Mouse (Mus musculus) adrenal gland, adult 2 months (tissue): Measurements from ENCODE around the gene Gm42957. TPM values are rescaled to one million over a fixed set of nuclear protein-coding genes. Genes with fewer than 3 reads are reported as not detected.
"Not testable (repeated sequence)": the region's sequence is repeated elsewhere in the genome, so short reads cannot be mapped to it uniquely, and the experiment has no call there.

Experiments used
- DNase-seq: peaks from one replicate; pipeline ENCODE4 v3.0.0; 2021
- polyA plus RNA-seq: library from polyadenylated mRNA; depleted of rRNA; stranded (reverse); fragments of >200 nt; gene quantifications from 2 replicates; pipeline ENCODE4 v1.2.3, GENCODE M21; 2012
- total RNA-seq, 2 experiments: library from RNA; stranded (reverse); gene quantifications; 2 replicates each; pipeline ENCODE4 v1.2.3; 2021

Gm42957 gene
- total and polyA plus RNA-seq, 3 experiments, result 0.21 to 0.35 TPM; not detected in 1

DNA sequence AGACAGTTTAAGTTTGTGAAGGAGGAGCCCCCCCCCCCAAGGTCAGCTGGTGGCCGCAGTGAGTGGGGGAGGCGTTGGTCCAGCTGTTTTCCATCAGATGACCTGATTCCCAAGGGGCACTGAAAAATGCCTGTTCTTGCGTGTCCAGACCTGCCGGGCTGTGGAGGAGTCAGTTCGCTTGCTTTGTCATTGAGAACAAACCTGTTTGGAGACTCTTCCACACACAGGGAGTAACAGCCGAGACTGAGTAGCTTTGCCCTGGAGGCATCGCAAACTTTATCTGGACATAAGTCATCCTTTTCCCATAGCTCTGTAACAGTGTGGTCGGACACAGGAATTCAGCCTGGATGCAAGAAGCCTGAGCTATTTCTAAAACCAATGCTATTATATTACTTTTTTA lies 39.2 kb downstream of the Gm42957 start:
- no peak for DNase-seq

DNA sequence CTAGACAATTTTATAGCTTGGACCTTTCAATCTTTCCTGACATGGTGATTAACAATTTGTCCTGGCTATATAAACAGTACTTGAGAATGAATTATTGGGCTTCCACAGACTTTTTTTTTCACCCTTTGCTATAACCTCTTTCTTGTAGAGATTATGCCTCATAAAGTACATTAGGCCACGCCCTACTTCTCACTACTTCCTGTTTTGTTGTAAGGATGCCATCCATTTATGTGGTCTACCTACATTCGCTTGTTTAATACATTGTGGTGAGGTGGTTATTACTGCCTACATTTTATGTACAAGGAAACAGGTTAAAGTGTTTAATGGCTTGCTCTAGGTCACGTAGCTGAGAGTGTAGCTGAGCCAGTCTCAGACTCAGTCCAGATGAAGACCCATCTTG lies 39.9 kb downstream of the Gm42957 start:
- no peak for DNase-seq

DNA sequence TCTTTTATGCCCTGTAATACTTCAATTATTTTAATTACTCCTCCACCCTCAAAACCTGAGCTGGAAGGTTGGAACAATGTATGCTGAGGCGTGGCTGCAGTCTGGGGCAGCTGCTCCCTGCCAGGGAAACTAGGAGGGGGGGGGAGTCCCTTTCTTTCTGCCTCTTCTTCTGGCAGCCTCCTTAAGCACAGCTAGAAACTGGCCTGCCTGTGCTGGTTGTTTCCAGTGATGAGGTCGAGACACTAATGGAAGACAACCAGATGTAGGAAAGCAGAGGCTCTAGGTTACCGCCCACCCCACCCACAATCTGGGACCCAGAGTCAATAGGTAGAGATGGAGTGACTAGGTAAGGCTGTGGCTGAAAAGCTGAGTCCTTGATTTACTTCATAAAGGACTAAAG lies 40.4 kb downstream of the Gm42957 start:
- no peak for DNase-seq

DNA sequence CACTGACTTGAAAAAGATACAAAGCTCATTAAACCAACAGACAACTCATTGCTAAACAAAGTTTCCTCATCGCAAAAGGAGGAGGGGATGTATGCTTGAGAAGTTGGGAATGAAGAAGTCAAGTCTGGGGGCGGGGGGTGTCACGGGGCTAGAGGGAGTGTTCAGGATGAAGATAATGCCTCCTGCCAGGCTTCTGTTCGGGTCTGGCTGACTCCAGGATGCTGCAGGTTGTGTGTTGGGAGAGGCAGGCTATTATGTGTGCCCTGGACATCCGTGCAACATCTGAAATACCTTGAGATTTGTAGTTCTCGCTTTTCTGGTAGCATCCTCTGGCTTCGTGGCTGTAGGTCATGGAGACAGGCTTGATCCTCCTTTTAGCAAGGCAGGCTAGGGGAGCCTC lies 43.2 kb downstream of the Gm42957 start:
- no peak for DNase-seq

DNA sequence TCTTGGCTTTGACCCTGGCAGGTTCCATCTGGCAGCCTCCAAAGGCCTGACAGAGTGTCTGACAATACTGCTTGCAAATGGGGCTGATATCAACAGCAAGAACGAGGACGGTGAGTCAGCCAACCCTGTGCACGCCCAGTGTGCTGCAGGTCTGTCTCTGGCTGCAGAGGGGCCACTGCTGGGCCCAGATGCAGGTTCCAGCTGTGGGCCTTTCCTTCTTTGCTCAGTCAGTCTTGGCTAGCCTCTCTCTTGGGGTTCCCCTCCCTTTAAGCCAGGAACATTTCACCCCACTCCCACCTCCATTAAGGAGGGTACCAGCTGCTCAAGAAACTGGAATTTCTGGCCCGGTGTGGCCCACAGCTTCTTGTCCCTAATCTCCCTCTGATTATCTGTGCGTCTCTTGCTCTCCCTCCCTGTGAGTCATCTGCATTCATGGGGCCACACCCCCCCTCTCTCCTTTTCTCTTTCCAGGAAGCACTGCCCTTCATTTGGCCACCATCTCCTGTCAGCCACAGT lies 43.9 kb downstream of the Gm42957 start:
- peak; percentile 87 for DNase-seq

DNA sequence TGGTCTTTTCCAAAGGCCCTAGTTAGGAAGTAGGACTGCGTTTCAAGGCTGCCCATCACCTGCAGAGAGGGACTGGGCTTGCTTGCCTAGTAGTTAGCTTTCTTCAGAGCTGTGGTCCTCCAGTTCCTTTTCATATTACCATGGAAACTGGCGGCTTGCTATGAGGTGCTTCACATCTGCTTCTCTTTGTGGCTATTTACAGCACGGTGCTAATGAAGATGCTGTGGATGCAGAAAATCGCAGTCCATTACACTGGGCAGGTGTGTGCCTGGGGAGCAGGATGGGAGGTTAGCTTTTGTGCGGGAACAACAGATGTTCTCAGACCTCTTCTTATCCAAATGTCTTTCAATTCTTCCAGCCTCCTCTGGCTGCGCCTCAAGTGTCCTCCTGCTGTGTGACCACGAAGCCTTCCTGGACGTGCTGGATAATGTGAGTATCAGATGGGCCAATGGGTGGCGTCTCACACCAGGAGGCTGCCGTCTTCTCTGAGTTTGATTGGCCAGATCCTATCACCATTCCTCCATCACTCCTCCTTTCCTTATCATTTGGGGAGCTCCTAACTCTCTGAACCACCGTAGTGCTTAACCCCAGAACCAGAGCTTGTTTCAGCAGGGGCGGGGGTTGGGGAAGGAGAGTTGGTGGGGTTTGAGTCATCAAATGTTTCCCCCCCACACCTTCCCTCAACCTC lies 45.1 kb downstream of the Gm42957 start:
- DNase-seq, result no peak

DNA sequence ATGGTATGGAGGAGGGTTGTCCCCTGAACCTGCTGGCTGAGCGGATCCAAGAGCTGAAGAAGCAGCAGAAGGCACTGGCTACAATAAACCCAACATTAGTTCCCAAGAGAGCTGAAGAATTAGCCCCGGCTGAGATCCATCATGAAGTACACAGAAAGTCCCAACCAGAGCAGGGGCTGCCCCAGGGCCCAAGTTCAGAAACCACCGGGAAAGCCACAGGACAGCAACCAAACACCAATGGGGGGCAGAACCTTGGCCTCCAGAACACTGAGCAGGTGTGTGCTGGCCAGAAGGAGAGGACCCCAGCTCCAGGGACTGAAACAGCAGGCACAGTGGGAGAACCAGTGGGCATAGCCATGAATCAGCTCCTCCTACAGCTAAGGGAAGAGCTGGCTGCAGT lies 48.2 kb downstream of the Gm42957 start:
- DNase-seq, result no peak

DNA sequence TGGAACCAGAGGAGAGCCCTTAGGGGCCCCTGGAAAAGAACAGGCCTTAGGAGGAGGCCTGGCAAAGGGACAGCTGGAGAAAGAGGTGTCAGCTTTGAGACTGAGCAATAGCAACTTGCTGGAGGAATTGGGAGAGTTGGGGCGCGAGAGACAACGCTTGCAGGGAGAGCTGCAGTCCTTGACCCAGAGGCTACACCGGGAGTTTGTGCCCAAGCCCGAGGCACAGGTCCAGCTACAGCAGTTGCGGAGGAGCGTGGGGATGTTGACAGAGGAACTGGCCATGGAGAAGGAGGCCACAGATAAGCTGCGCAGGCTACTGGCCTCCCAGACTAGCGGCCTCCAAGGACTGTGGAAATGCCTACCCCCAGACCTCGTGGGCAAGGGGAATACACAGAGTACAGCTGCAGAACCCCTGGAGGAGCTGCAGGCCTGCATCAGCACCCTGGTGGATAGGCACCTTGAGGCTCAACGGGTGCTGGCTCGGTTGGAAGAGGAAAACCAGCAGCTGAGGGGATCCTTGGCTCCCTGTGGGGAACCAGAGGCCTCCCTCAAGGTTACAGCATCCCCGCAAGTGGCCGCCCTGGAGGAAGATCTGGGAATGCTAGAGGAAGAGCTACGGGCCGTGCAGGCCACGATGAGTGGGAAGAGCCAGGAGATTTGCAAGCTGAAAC lies 49.0 kb downstream of the Gm42957 start:
- peak; percentile 75 for DNase-seq

DNA sequence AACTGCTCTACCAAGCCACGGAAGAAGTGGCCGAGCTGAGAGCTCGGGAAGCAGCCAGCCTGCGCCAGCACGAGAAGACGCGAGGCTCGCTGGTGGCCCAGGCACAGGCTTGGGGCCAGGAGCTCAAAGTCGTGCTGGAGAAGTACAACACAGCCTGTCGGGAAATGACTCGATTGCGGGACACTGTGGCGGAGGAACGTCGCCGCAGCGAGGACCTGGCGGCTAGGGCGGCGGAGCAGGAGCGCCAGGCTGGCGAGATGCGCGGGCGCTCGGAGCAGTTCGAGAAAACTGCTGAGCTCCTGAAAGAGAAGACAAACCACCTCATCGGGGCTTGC lies 49.5 kb downstream of the Gm42957 start:
- DNase-seq, result peak; percentile 34

DNA sequence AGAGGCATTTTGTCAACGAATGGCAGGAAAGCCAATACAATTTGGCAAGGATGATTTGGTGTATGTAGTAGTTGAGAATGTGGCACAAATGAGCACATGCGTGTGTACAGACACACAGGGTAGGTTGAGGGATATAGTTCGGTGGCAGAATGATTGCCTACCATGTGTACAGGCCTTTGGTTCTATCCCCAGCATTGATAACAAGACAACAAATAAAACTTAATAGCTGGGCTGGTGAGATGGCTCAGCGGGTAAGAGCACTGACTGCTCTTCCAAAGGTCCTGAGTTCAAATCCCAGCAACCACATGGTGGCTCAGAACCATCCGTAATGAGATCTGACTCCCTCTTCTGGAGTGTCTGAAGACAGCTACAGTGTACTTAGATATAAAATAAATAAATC lies 50.8 kb downstream of the Gm42957 start:
- DNase-seq, result not testable (repeated sequence)

DNA sequence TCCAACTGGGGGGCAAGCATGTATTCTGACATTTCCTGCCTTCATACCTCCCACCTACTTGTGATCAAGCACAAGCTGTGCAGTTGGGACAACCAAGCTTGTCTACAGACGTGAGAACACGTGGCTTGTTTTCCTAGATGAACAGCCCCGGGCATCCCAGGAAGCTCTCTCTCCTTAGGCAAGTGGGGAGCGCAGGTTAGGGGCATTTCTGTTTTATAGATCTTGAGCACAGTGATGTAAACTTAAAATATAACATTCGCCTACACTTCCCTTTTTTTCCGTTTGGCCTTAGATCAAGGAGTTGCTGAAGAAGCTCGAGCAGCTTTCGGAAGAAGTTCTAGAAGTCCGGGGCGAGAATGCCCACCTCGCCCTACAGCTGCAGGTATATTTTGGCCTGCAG lies 53.6 kb downstream of the Gm42957 start:
- no peak for DNase-seq

DNA sequence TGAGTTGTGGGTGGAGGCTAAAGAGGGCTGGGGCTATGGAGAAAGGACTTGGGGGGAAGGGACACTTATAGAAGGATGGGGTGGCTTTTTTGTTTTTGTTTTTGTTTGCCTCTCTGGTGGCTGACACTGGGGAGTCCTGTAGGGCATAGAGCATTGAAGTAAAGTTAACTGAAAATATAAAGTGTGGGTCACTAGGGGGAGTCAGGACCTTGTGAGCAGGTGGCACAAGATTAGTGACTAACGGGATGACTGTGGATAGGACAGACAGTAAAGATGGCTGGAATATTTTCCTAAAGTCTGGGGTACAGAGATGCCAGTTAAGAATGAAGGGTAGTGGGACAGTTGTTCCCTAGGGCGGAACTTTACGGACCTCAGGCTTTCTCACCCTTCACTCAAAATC lies 55.0 kb downstream of the Gm42957 start:
- DNase-seq, result no peak

DNA sequence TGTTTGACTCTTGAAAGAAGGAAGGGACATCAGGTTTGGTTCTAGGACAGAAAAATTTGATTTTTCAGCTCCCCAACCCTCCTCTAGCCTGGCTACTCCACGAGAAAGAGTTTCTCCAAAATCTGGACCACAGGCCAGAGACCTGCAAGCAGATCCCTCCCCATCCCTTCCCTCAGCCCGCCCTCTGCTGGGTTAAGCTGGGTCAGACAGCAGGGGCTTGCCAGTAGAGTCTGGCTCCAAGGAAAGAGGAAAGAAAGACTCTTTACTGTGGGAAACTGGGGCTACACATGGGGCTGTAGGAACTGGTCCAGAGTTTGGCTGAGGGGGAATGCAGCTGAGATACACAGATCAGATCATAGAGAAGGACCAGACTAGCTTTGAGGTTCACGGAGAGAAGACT lies 57.2 kb downstream of the Gm42957 start:
- no peak for DNase-seq

DNA sequence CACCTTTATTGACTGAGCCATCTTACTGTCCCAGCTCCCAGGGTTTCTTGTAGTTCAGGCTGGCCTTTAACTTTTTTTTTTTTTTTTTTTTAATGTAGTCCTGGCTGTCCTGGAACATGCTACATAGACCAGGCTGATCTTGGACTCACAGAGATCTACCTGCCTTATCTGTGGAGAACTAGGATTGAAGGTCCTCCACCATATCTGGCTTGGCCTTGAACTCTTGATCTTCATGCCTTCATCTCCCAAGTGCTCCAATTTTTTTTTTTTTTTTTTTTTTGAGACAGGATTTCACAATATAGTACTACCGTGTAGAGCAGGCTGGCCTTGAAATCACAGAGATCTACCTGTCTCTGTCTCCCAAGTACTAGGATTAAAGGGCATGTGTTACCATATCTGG lies 58.3 kb downstream of the Gm42957 start:
- DNase-seq, result no peak

DNA sequence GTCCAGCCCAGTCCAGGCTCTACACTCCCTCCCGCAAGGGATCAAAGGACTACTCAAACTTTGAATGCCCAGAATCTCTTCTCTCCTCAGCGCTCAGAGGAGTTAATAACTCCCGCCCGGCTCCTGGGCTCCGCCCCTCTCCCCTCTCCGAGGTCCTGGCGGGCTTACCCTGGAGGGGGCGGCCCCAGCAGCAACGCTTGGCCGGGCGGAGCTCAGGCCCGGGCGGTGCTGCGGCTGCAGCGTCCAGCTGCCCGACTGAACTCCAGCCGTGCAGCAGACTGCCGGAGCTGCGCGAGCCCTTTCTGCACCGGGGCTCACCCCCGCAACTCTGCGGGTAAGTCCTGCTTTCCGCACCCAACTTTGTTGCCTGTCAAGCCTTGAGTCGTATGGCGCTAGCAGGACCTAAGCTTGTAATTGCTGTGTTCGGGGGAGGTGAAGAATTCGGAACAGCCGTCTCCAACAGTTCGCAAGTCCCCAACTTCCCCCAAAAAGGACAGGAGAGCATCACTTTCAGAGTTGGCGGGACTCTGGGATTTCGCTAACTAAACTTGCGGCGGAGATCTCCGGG lies 61.0 kb downstream of the Gm42957 start, which contains the start of gene Pias3:
Pias3 (plus strand) TSS at position 187 of the 568 bp plus-strand sequence.
- peak; percentile 94 for DNase-seq

DNA sequence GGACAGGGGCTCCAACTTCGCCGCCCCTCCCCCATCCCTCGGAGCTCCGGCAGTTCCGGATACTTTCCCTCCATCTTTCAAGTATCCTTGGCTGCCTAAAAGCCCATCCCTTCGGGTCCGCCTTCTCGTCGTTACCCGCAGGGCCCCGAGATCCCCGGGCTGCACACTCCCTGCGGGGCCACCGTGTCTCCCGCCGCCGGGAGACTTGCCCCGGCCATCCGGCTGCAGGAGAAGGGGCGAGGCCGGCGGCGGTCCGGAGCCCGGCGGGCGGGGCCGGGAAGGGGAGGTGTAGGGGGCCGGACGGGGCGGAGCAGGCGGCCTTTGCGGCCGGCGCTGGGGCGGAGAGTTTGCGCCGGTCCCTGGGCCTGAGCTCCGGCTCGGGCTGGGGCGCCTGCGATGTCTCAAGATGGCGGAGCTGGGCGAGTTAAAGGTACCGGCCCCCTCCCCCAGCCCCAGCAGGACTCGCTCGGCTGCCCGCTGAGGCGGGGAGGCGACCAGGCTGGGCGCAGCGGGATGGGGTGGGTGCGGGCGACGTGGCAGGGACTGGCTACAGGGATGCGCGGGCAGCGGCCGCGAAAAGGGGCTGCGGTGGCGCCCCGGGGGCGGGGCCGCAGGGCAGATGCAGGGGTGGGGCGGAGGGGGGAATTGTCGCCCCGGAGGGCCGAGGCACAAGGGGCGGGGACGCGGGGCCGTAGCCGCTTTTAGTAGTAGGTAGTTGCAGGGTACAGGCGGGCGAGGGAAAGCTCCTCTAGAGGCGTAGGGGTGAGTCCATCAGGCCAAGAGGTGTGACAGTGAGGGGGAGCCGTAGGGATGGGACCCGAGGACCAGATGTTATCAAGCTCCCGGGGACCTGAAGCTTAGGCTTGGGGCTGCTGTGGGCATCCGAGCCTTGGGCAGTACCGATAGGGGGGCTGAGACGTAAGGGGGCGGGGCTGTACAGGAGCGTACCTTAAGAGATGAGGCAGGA lies 61.8 kb downstream of the Gm42957 start:
- DNase-seq, result peak; percentile 97

DNA sequence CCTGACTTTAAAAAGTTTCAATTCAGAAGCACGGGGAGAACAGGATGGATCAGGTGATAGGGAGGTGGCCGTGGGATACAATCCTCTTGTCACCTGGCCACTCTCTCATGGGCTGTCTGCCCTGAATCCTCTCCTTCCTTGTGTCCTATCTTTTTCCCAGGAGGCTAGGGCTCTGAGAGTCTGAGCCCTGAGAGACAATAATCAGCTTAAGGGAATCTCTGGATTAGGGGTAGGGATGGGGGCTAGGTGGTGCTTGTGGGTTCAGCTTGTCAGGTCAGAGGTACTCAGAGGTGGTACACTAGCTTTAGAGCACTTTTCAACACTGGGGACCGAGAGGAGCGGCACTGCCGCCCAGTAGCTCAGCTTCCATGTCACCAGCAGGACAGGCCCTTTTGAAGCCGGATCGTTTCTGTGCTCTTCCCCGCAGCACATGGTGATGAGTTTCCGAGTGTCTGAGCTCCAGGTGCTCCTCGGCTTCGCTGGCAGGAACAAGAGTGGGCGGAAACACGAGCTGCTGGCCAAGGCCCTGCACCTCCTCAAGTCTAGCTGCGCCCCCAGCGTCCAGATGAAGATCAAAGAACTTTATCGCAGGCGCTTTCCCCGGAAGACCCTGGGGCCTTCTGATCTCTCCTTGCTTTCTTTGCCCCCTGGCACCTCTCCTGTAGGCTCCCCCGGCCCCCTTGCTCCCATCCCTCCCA lies 63.9 kb downstream of the Gm42957 start:
- no peak for DNase-seq

DNA sequence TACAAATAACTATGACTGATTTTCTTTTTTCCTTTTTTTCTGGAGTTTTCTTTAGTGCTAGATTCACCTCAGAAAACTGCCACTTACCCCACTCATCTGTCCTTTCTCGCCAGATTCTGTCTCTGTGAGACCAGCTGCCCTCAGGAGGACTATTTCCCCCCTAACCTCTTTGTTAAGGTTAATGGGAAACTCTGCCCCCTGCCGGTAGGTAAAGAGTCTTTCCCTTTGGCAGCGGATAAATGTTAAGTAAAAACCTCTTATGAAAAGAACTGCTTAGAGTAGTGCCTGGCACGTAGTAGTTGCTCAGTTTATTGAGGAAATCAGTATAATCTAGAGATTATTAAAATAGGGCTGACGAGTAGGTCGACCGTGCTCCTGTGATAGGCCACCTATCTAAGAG lies 65.1 kb downstream of the Gm42957 start:
- DNase-seq, result no peak

DNA sequence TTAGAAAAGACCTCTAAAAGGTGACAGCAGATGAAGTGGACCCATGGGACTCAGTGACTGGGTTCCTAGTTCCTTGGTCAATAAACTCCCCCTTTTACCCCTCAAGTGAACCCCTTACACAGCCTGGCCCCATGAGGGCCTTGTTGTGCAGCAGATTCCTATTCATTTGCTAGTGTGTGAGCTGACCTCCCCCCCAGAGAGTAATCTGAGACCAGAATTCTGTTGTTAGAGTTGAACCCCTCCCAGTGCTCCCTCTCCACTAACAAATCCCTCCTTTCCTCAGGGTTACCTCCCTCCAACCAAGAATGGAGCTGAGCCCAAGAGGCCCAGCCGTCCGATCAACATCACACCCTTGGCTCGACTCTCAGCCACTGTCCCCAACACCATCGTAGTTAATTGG lies 65.7 kb downstream of the Gm42957 start:
- DNase-seq, result no peak
